Mouse (Mus musculus): ENCODE results near the gene Sash1. TPM values are rescaled to one million over a fixed set of nuclear protein-coding genes. Genes with fewer than 3 reads are reported as not detected.

Gene Sash1
- polyA plus RNA-seq, 1 experiment from 2014 or later, result 5.7 TPM

- Histone ChIP-seq H3K4me2 (replicated peaks) (peak overlapping the region; percentile 35), H3K36me3 (0 out of 2 replicates have a peak, but pooled peaks cover under 1% of the 10 kb centered on the region), H3K4me1 (peaks cover 59% of the 10 kb centered on the region), H3K4me3 (replicated peaks) (peak overlapping the region; percentile 16), H3K27ac (replicated peaks) (peak overlapping the region; percentile 85), H3K27me3 (no peaks in the 10 kb centered on the region), H3K9ac (no peak overlapping the region), H3K9me3 (replicated peaks) (no peaks in the 10 kb centered on the region)
- 54% methylated on average over 11 of the region's 11 CpGs for WGBS
- no peak for ATAC-seq (ENCODE audit: insufficient number of reproducible peaks, low FRiP score, low TSS enrichment, low read depth)
Observed at GRCm38 (mm10) chr10:8756604-8757354, 129.1 kb downstream of the Sash1 start.

DNA sequence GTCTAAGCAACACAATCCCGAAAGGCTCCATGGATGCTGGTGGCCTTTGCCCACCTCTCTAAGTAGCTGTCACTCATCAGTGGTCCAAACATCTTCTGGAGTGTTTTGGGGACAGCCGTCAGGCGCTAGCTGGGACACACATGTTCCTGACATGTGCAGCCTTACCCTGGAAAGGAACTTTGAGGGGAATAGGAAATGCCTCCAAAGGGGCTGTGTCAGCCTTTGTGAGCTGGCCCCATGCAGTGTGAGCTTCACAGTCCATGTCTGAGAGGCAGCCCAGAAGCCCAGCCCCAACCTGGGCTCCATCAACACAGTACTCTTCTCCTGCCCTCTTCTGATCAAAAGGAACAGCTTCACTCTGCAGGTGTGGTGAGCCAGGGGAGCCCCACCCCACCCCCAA lies 132.5 kb downstream of the Sash1 start:
- H3K27ac ChIP-seq (replicated peaks), result no peak overlapping the region
- H3K36me3 ChIP-seq, result peaks cover 21% of the 10 kb centered on the region
- WGBS, result 66% methylated on average over 3 of the region's 3 CpGs

DNA sequence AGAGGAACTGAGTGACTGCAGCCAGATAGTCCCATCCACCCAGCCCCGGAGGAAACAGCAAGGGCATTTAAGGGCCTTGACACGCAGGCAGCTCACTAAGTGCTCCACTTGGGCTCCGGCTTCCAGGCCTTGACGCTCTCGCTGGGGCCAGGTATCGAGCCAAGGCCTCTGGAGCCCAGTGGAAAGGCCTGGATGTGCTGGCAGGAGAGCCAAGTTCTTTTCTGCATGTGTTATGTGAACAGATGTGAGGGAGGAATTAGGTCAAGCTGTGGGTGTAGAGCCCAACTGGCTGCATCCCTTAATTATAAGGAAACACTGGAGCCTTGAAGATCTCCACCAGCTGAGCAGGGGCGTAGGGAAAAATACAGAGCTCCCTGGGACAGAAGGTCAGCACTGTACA lies 133.4 kb downstream of the Sash1 start:
- no peak overlapping the region; the same call in 1 of the 2 replicates for H3K27ac ChIP-seq (replicated peaks)
- no peaks in the 10 kb centered on the region for H3K27me3 ChIP-seq
- H3K9me3 ChIP-seq (replicated peaks), result no peaks in the 10 kb centered on the region
- no peak overlapping the region for H3K9ac ChIP-seq
- ATAC-seq (ENCODE audit: insufficient number of reproducible peaks, low FRiP score, low TSS enrichment, low read depth), result no peak
- no peak overlapping the region for H3K4me3 ChIP-seq (replicated peaks)
- peaks cover 21% of the 10 kb centered on the region for H3K36me3 ChIP-seq
- peaks cover 34% of the 10 kb centered on the region for H3K4me1 ChIP-seq
- 82% methylated on average over 7 of the region's 7 CpGs for WGBS
- no peak overlapping the region for H3K4me2 ChIP-seq (replicated peaks)

More for the DNA sequence above, 132.5 kb downstream of the Sash1 start:
- Histone ChIP-seq H3K9me3 (replicated peaks) (no peaks in the 10 kb centered on the region), H3K9ac (no peak overlapping the region), H3K4me3 (replicated peaks) (no peak overlapping the region), H3K4me1 (peaks cover 35% of the 10 kb centered on the region), H3K27me3 (no peaks in the 10 kb centered on the region), H3K4me2 (replicated peaks) (no peak overlapping the region)
- no peak for ATAC-seq (ENCODE audit: insufficient number of reproducible peaks, low FRiP score, low TSS enrichment, low read depth)

GRCm38 (mm10) chr10:8749537-8749936 lies 136.3 kb downstream of the Sash1 start:
- H3K36me3 ChIP-seq, result peaks cover 25% of the 10 kb centered on the region
- H3K4me2 ChIP-seq (replicated peaks), result no peak overlapping the region
- no peaks in the 10 kb centered on the region for H3K9me3 ChIP-seq (replicated peaks)
- no peak overlapping the region for H3K9ac ChIP-seq
- H3K4me3 ChIP-seq (replicated peaks), result no peak overlapping the region
- no peak for ATAC-seq (ENCODE audit: insufficient number of reproducible peaks, low FRiP score, low TSS enrichment, low read depth)
- no peak overlapping the region for H3K27ac ChIP-seq (replicated peaks)
- H3K27me3 ChIP-seq, result no peaks in the 10 kb centered on the region
- H3K4me1 ChIP-seq, result peaks cover 20% of the 10 kb centered on the region
- 82% methylated on average over 11 of the region's 11 CpGs for WGBS

DNA sequence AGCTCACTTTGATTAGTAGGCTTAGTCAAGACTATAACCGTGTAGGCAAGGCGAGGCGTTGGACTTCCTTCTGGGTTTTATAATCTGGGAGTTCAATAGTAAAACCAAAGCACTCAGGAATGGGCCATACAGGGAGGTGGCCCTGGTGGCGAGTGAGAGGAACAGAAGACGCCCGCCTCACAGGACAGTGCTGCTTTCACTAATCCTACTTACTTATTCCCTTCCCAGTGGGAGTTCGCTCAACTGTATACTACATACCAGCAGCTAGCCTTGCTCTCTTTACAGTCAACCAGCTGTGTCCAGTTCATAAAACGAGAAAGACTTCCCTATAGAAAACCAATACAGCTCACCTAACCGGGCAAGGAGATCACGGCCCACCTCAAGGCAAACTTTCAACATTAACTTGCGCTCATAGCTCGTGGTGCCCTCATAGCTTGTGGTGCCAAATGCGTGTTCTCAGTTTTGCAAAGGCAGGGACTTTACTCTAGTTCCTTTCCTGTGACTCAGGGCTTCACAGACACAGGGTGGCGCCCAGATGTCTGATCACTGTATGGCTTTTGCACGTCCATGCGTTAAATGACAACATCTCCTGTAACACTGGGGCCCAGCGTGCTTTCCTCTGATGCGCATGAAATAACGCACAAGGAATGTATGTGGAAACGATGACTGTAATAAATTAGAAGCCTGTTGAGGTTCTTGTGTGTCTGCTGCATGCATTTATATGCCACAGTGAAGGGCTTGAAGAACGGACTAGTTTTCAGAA lies 138.2 kb downstream of the Sash1 start:
- ATAC-seq (ENCODE audit: insufficient number of reproducible peaks, low FRiP score, low TSS enrichment, low read depth), result no peak
- H3K9ac ChIP-seq, result no peak overlapping the region
- no peaks in the 10 kb centered on the region for H3K9me3 ChIP-seq (replicated peaks)
- H3K4me3 ChIP-seq (replicated peaks), result no peak overlapping the region
- H3K27me3 ChIP-seq, result no peaks in the 10 kb centered on the region
- peaks cover 34% of the 10 kb centered on the region for H3K36me3 ChIP-seq
- WGBS, result 65% methylated on average over 21 of the region's 21 CpGs
- peaks cover 16% of the 10 kb centered on the region for H3K4me1 ChIP-seq
- 0 out of 2 replicates have a peak overlapping the region, but pooled peaks have one; percentile 45 for H3K27ac ChIP-seq (replicated peaks)
- no peak overlapping the region for H3K4me2 ChIP-seq (replicated peaks)

GRCm38 (mm10) chr10:8746082-8746696 lies 139.7 kb downstream of the Sash1 start:
- WGBS, result 79% methylated on average over 14 of the region's 14 CpGs
- Histone ChIP-seq H3K4me1 (peaks cover 11% of the 10 kb centered on the region; the same call in 1 of the 2 replicates), H3K4me3 (replicated peaks) (no peak overlapping the region), H3K27me3 (no peaks in the 10 kb centered on the region), H3K36me3 (peaks cover 40% of the 10 kb centered on the region), H3K9ac (no peak overlapping the region), H3K9me3 (replicated peaks) (no peaks in the 10 kb centered on the region), H3K4me2 (replicated peaks) (no peak overlapping the region), H3K27ac (replicated peaks) (no peak overlapping the region)
- no peak for ATAC-seq (ENCODE audit: insufficient number of reproducible peaks, low FRiP score, low TSS enrichment, low read depth)

DNA sequence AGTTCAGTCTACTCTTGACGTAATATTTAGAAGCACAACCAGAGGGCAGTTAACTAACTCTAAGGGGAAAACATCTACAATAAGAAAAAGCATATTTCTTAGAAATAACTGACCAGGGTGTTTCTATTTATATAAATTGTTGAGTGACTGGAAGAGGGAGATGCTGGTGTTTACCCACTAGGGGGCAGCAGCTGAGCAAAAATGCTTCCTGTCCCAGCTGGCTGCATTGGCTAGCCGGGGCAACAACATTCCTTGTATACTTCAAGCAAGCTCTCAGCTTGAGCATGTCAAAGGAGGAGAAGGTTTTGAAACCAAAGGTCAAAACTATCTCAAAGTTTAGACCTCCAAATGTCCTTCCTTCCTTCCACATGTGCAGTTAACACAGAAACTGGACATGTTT lies 143.0 kb downstream of the Sash1 start:
- Histone ChIP-seq H3K27me3 (no peaks in the 10 kb centered on the region), H3K27ac (replicated peaks) (no peak overlapping the region), H3K36me3 (peaks cover 59% of the 10 kb centered on the region), H3K4me1 (peaks cover 8% of the 10 kb centered on the region; the same call in 1 of the 2 replicates), H3K9ac (no peak overlapping the region), H3K4me2 (replicated peaks) (no peak overlapping the region), H3K4me3 (replicated peaks) (no peak overlapping the region), H3K9me3 (replicated peaks) (no peaks in the 10 kb centered on the region)
- WGBS, result 40% methylated on average over 2 of the region's 2 CpGs
- ATAC-seq (ENCODE audit: insufficient number of reproducible peaks, low FRiP score, low TSS enrichment, low read depth), result no peak

- Histone ChIP-seq H3K4me2 (replicated peaks) (no peak overlapping the region), H3K4me3 (replicated peaks) (no peak overlapping the region), H3K9ac (no peak overlapping the region), H3K4me1 (0 out of 2 replicates have a peak, but pooled peaks cover 3% of the 10 kb centered on the region), H3K36me3 (peaks cover 59% of the 10 kb centered on the region), H3K27ac (replicated peaks) (no peak overlapping the region), H3K9me3 (replicated peaks) (no peaks in the 10 kb centered on the region), H3K27me3 (no peaks in the 10 kb centered on the region)
- no peak for ATAC-seq (ENCODE audit: insufficient number of reproducible peaks, low FRiP score, low TSS enrichment, low read depth)
- WGBS, result 86% methylated on average over 9 of the region's 9 CpGs
Observed at GRCm38 (mm10) chr10:8741505-8741904, 144.4 kb downstream of the Sash1 start.

- no peak overlapping the region for H3K9ac ChIP-seq
- WGBS, result 93% methylated on average over 5 of the region's 5 CpGs
Observed at GRCm38 (mm10) chr10:8740797-8741196, 145.1 kb downstream of the Sash1 start.

DNA sequence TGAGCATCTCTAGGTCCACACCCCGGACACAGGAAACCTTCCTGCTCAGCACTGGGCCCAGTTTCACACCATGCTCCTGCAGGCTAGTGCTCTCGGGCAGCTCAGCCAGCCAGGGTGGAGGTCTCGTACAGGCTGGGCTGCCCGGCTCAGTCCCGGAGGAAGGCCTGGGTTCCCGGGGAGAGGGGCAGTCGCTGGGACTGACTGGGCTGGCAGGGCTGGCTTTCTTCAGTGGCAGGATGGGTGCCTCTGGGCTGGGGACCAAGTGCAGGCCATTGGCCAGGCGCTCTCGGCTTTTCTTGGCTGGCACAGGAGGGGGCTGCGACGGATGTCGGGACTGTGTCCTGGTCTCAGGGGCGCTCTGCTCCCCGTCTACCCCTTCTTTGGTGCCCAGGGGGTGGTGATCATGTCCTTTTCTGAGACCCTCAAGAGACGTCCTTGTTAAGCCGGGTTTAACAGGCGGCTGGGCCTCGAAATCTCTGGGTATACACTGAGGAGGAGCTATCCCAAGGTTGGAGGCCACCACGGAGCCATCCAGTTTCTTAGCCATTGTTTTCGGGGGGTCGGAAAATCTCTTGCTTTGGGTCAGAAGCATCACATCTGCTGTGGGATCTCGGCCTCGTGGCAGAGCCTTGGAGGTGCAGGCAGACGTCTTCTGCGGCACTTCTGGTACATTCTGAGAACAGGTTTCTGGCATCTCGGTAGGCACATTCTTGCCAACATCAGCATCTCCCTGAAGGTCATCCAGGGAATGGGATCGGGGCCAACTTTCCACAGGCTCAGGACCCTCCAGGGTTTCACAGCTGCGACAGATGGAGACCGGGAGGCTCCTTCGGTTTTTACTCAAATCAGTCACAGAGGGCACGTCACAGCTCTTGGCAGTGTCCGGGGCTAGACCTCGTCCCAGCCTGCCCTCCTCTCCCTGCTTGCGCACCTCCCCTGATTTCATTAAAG lies 156.2 kb downstream of the Sash1 start:
- WGBS, result 89% methylated on average over 34 of the region's 34 CpGs
- Histone ChIP-seq H3K9me3 (replicated peaks) (no peaks in the 10 kb centered on the region), H3K4me1 (no peaks in the 10 kb centered on the region), H3K27ac (replicated peaks) (no peak overlapping the region), H3K36me3 (peaks cover 89% of the 10 kb centered on the region), H3K9ac (no peak overlapping the region), H3K4me2 (replicated peaks) (no peak overlapping the region), H3K27me3 (no peaks in the 10 kb centered on the region), H3K4me3 (replicated peaks) (no peak overlapping the region)
- ATAC-seq (ENCODE audit: insufficient number of reproducible peaks, low FRiP score, low TSS enrichment, low read depth), result no peak

More at GRCm38 (mm10) chr10:8740797-8741196, 145.1 kb downstream of the Sash1 start:
- Histone ChIP-seq H3K4me3 (replicated peaks) (no peak overlapping the region), H3K9me3 (replicated peaks) (no peaks in the 10 kb centered on the region), H3K36me3 (peaks cover 63% of the 10 kb centered on the region), H3K27me3 (no peaks in the 10 kb centered on the region), H3K27ac (replicated peaks) (no peak overlapping the region), H3K4me1 (0 out of 2 replicates have a peak, but pooled peaks cover 3% of the 10 kb centered on the region), H3K4me2 (replicated peaks) (no peak overlapping the region)
- no peak for ATAC-seq (ENCODE audit: insufficient number of reproducible peaks, low FRiP score, low TSS enrichment, low read depth)

Data from embryonic facial prominence, embryonic 15.5 days (tissue).